Mouse (Mus musculus): ENCODE results near the gene Idnk. TPM values are rescaled to one million over a fixed set of nuclear protein-coding genes. Genes with fewer than 3 reads are reported as not detected.

Gene Idnk
- polyA plus RNA-seq, 1 experiment = 86.0 TPM

DNA sequence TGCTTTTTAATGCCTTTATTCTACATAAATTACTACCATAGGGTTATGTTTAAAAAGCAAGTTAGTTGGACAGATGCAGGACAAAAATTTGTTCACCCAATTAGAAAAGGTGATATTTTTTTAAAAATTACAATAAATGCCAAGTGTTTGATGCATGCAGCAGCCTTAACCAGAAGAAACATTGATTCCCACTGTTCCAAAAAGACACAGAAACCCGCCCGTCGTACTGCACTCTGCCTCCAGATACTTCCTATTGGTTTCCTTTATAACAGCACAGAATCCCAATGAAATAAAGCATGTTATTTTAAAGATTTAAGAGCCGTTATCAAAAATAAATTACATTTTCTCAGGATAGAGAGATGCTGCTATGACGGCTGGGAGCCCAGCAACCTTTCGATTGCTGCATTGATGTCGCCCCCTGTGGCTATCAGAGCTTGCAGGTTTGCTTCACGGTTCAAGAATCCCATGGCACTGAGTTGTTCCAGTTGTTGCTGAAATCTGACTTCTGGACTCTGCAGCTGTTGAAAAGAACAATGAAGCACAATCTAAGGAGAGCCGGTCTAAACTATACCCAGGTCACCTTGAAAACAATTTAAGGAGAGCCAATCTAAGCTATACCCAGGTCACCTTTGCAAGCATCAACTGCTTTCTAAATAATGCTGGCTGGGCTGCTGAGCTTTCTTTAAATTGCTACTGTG lies 20.2 kb downstream of the Idnk start:
- no peak for TF ChIP-seq POLR2A (IDR thresholded peaks at IDR 0.05; ENCODE audit: borderline replicate concordance, control insufficient read depth, low read depth, low read length)
- no peak for TF ChIP-seq CTCF (IDR thresholded peaks at IDR 0.05; ENCODE audit: control insufficient read depth, insufficient read depth, low read length)
- 90% methylated on average over 9 of the region's 9 CpGs for WGBS
- H3K4me3 ChIP-seq (replicated peaks; ENCODE audit: control insufficient read depth, low read depth, low read length) = no peak overlapping the region
- H3K27ac ChIP-seq (ENCODE audit: control insufficient read depth, insufficient read depth, low read depth, low read length, poor library complexity) = no peak overlapping the region
- H3K4me1 ChIP-seq (ENCODE audit: control insufficient read depth, insufficient read depth, low read length) = no peaks in the 10 kb centered on the region

GRCm38 (mm10) chr13:58181607-58182551 lies 24.4 kb downstream of the Idnk start:
- Histone ChIP-seq H3K4me3 (replicated peaks; ENCODE audit: control insufficient read depth, low read depth, low read length) (no peak overlapping the region), H3K4me1 (ENCODE audit: control insufficient read depth, insufficient read depth, low read length) (no peaks in the 10 kb centered on the region), H3K27ac (ENCODE audit: control insufficient read depth, insufficient read depth, low read depth, low read length, poor library complexity) (no peak overlapping the region)
- no peak for TF ChIP-seq POLR2A (IDR thresholded peaks at IDR 0.05; ENCODE audit: borderline replicate concordance, control insufficient read depth, low read depth, low read length)
- no peak for TF ChIP-seq CTCF (IDR thresholded peaks at IDR 0.05; ENCODE audit: control insufficient read depth, insufficient read depth, low read length)
- WGBS = 92% methylated on average over 14 of the region's 14 CpGs

- H3K4me1 ChIP-seq (ENCODE audit: control insufficient read depth, insufficient read depth, low read length) = no peaks in the 10 kb centered on the region
- TF ChIP-seq POLR2A (IDR thresholded peaks at IDR 0.05; ENCODE audit: borderline replicate concordance, control insufficient read depth, low read depth, low read length) (no peak), CTCF (IDR thresholded peaks at IDR 0.05; ENCODE audit: control insufficient read depth, insufficient read depth, low read length) (no peak)
- WGBS = 91% methylated on average over 3 of the region's 3 CpGs
- no peak overlapping the region for H3K27ac ChIP-seq (ENCODE audit: control insufficient read depth, insufficient read depth, low read depth, low read length, poor library complexity)
- H3K4me3 ChIP-seq (replicated peaks; ENCODE audit: control insufficient read depth, low read depth, low read length) = no peak overlapping the region
These were observed 26.7 kb downstream of the Idnk start for GRCm38 (mm10) chr13:58184111-58184510.

DNA sequence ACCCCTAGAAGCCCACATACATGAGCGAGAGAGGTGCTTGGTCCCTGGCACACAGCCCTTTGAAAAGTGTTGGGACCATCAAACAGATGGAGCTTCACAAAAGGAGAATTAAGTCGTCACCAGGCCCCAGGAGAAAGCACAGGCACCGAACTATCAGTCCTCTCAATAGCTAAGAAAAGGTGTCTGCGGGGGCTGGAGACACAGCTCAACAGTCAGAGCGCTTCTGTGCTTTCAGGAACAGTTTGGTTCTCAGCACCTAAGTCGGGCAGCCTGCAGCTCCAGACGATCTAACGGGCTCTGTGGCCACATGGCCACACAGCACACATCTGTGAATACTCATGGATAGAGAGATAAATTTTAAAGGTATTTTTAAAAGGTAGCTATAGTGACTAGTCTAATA lies 28.8 kb downstream of the Idnk start:
- no peak for TF ChIP-seq POLR2A (IDR thresholded peaks at IDR 0.05; ENCODE audit: borderline replicate concordance, control insufficient read depth, low read depth, low read length)
- TF ChIP-seq CTCF (IDR thresholded peaks at IDR 0.05; ENCODE audit: control insufficient read depth, insufficient read depth, low read length) = no peak

DNA sequence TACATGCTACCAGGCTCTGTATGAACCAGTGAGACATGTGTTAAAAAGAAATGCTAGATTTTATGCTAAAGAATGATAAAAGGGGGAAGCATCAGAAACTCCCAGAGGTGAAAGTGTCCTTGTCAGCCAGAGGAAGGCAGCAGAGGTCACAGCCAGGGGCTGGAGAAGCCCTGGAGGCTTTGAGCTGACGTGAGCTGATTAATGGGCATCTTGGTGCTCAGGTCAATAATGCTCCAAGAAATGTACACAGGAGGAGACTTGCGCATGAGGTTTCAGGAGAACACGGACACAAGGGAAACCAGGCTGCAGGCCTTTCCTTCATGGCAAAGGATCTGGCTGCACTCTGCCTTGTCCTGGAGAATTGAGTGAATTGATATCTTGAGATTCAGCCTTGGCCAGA lies 30.3 kb downstream of the Idnk start:
- no peak overlapping the region for H3K27ac ChIP-seq (ENCODE audit: control insufficient read depth, insufficient read depth, low read depth, low read length, poor library complexity)
- TF ChIP-seq POLR2A (IDR thresholded peaks at IDR 0.05; ENCODE audit: borderline replicate concordance, control insufficient read depth, low read depth, low read length) = no peak
- TF ChIP-seq CTCF (IDR thresholded peaks at IDR 0.05; ENCODE audit: control insufficient read depth, insufficient read depth, low read length) = no peak
- H3K4me3 ChIP-seq (replicated peaks; ENCODE audit: control insufficient read depth, low read depth, low read length) = no peak overlapping the region
- H3K4me1 ChIP-seq (ENCODE audit: control insufficient read depth, insufficient read depth, low read length) = no peaks in the 10 kb centered on the region
- 92% methylated on average over 3 of the region's 3 CpGs for WGBS

More for the DNA sequence above, 28.8 kb downstream of the Idnk start:
- Histone ChIP-seq H3K4me3 (replicated peaks; ENCODE audit: control insufficient read depth, low read depth, low read length) (no peak overlapping the region), H3K4me1 (ENCODE audit: control insufficient read depth, insufficient read depth, low read length) (no peaks in the 10 kb centered on the region), H3K27ac (ENCODE audit: control insufficient read depth, insufficient read depth, low read depth, low read length, poor library complexity) (no peak overlapping the region)
- WGBS = 89% methylated on average over 8 of the region's 8 CpGs

GRCm38 (mm10) chr13:58188412-58188811 lies 31.0 kb downstream of the Idnk start:
- H3K4me3 ChIP-seq (replicated peaks; ENCODE audit: control insufficient read depth, low read depth, low read length) = no peak overlapping the region
- H3K27ac ChIP-seq (ENCODE audit: control insufficient read depth, insufficient read depth, low read depth, low read length, poor library complexity) = no peak overlapping the region
- no peaks in the 10 kb centered on the region for H3K4me1 ChIP-seq (ENCODE audit: control insufficient read depth, insufficient read depth, low read length)
- WGBS = 47% methylated on average over 4 of the region's 4 CpGs
- TF ChIP-seq POLR2A (IDR thresholded peaks at IDR 0.05; ENCODE audit: borderline replicate concordance, control insufficient read depth, low read depth, low read length) (no peak), CTCF (IDR thresholded peaks at IDR 0.05; ENCODE audit: control insufficient read depth, insufficient read depth, low read length) (peak; percentile 97)

DNA sequence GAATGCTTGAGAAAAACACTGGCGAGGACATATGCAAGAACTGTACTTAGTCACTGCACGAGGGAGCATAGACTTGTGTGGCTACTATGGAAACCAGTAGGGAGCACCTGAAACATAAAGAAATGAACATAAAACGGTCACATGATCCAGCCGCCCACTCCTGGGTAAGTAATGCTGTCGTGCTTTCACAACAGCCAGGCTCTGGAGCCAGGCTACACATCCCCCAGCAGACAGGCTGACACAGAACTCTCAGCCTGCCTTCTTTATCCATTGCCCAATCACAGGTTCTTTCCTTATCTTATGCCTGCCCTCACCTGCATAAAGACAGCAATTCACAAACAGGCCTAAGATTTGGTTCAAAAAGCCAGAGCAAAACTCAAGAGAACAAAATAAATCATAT lies 32.0 kb downstream of the Idnk start:
- no peak for TF ChIP-seq POLR2A (IDR thresholded peaks at IDR 0.05; ENCODE audit: borderline replicate concordance, control insufficient read depth, low read depth, low read length)
- TF ChIP-seq CTCF (IDR thresholded peaks at IDR 0.05; ENCODE audit: control insufficient read depth, insufficient read depth, low read length) = no peak
- H3K27ac ChIP-seq (ENCODE audit: control insufficient read depth, insufficient read depth, low read depth, low read length, poor library complexity) = no peak overlapping the region
- no peak overlapping the region for H3K4me3 ChIP-seq (replicated peaks; ENCODE audit: control insufficient read depth, low read depth, low read length)
- H3K4me1 ChIP-seq (ENCODE audit: control insufficient read depth, insufficient read depth, low read length) = no peaks in the 10 kb centered on the region
- 75% methylated on average over 5 of the region's 5 CpGs for WGBS

DNA sequence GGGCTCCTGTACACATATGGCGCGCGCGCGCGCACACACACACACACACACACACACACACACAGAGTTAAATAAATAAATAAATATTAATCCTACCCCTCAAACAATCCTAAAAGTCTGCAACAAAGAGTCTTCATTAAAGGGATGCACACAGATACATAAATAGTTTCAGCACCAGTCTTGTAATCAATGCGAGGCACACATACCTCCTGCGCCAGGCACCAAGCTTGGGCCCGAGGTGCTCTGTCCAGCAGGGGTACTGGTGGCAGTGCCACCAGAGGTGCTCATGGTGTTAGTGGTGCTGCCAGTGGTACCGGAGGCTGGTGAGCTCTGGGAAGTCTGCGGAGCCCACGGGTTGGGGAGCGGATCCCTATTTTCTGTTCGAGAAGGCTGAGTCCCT lies 34.1 kb downstream of the Idnk start:
- Histone ChIP-seq H3K27ac (ENCODE audit: control insufficient read depth, insufficient read depth, low read depth, low read length, poor library complexity) (no peak overlapping the region), H3K4me3 (replicated peaks; ENCODE audit: control insufficient read depth, low read depth, low read length) (no peak overlapping the region), H3K4me1 (ENCODE audit: control insufficient read depth, insufficient read depth, low read length) (no peaks in the 10 kb centered on the region)
- WGBS = 96% methylated on average over 14 of the region's 14 CpGs
- TF ChIP-seq CTCF (IDR thresholded peaks at IDR 0.05; ENCODE audit: control insufficient read depth, insufficient read depth, low read length) (no peak), POLR2A (IDR thresholded peaks at IDR 0.05; ENCODE audit: borderline replicate concordance, control insufficient read depth, low read depth, low read length) (no peak)

Data from bone marrow, adult 2 months (tissue).